Mouse (Mus musculus) kidney, adult 18-20 months (tissue): ENCODE data around the gene Swt1.
"Not testable (repeated sequence)": the region's sequence is repeated elsewhere in the genome, so short reads cannot be mapped to it uniquely, and the experiment has no call there.

ENCODE experiments used
- DNase-seq: peaks from one replicate; pipeline ENCODE4 v3.0.0; 2021

Swt1 gene

GRCm38 (mm10) chr1:151428263-151429221 is at the start of gene Swt1, which contains the start of gene Trmt1l:
Gene Swt1, minus strand, starts transcription at chr1:151428455.
Gene Trmt1l, plus strand, starts transcription at chr1:151428542.
- DNase-seq = peak; percentile 98

- not testable (repeated sequence) for DNase-seq
Measured at GRCm38 (mm10) chr1:151472386-151472785, 44.1 kb upstream of the Swt1 start.

- DNase-seq = no peak
Measured at GRCm38 (mm10) chr1:151471429-151471828, 43.2 kb upstream of the Swt1 start.

GRCm38 (mm10) chr1:151466571-151466970 is 38.3 kb upstream of the Swt1 start:
- no peak for DNase-seq

- peak; percentile 24 for DNase-seq
Measured at GRCm38 (mm10) chr1:151464914-151465313, 36.7 kb upstream of the Swt1 start.

- DNase-seq = no peak
Measured at GRCm38 (mm10) chr1:151461265-151461664, 33.0 kb upstream of the Swt1 start.

- no peak for DNase-seq
Measured at GRCm38 (mm10) chr1:151457087-151457486, 28.8 kb upstream of the Swt1 start.

GRCm38 (mm10) chr1:151451946-151452345 is 23.7 kb upstream of the Swt1 start:
- DNase-seq = no peak

- DNase-seq = no peak
Measured at GRCm38 (mm10) chr1:151450851-151451250, 22.6 kb upstream of the Swt1 start.

- no peak for DNase-seq
Measured at GRCm38 (mm10) chr1:151449866-151450265, 21.6 kb upstream of the Swt1 start.

- DNase-seq = no peak
Measured at GRCm38 (mm10) chr1:151435431-151435830, 7.2 kb upstream of the Swt1 start.

- DNase-seq = no peak
Measured at GRCm38 (mm10) chr1:151429316-151429715, 1.1 kb upstream of the Swt1 start.

GRCm38 (mm10) chr1:151427888-151428262 is 380 bp downstream of the Swt1 start:
- DNase-seq = no peak

GRCm38 (mm10) chr1:151426947-151427600 is 1.2 kb downstream of the Swt1 start:
- no peak for DNase-seq

GRCm38 (mm10) chr1:151422178-151422577 is 6.1 kb downstream of the Swt1 start:
- DNase-seq = no peak

GRCm38 (mm10) chr1:151409827-151410226 is 18.4 kb downstream of the Swt1 start:
- no peak for DNase-seq

- peak; percentile 30 for DNase-seq
Measured at GRCm38 (mm10) chr1:151390029-151390428, 38.2 kb downstream of the Swt1 start.

- DNase-seq = no peak
Measured at GRCm38 (mm10) chr1:151377353-151377752, 50.9 kb downstream of the Swt1 start.

GRCm38 (mm10) chr1:151372823-151373222 is 55.4 kb downstream of the Swt1 start:
- DNase-seq = no peak

- DNase-seq = no peak
Measured at GRCm38 (mm10) chr1:151371543-151371942, 56.7 kb downstream of the Swt1 start.

GRCm38 (mm10) chr1:151370573-151370972 is 57.7 kb downstream of the Swt1 start:
- no peak for DNase-seq

GRCm38 (mm10) chr1:151368444-151368843 is 59.8 kb downstream of the Swt1 start:
- DNase-seq = no peak

GRCm38 (mm10) chr1:151367721-151368324 is 60.4 kb downstream of the Swt1 start:
- no peak for DNase-seq
